Mouse (Mus musculus): ENCODE data around the gene Fam69b. TPM values are rescaled to one million over a fixed set of nuclear protein-coding genes. Genes with fewer than 3 reads are reported as not detected.

Fam69b gene
- total and polyA plus RNA-seq, 2 experiments from 2014 or later, result 155 to 261 TPM

GRCm38 (mm10) chr2:26607056-26607910 lies 21.0 kb upstream of the Fam69b start:
- ATAC-seq (ENCODE audit: low FRiP score) (no peak), DNase-seq (ENCODE audit: low spot score) (peak; percentile 10)
- peaks cover 8% of the 10 kb centered on the region; the same call in 1 of the 2 replicates for H3K27me3 ChIP-seq (ENCODE audit: insufficient read depth, low read length)
- H3K4me2 ChIP-seq (ENCODE audit: low read depth, low read length, poor library complexity, severe bottlenecking), result no peak overlapping the region
- TF ChIP-seq CTCF (IDR thresholded peaks at IDR 0.05), result no peak
- peaks cover 4% of the 10 kb centered on the region; the same call in 1 of the 2 replicates for H3K4me1 ChIP-seq (ENCODE audit: insufficient read depth, low read length)
- H3K4me3 ChIP-seq (ENCODE audit: low read depth, low read length), result no peak overlapping the region
- H3K9ac ChIP-seq (replicated peaks; ENCODE audit: low read length, poor library complexity, severe bottlenecking), result no peak overlapping the region
- WGBS, result 52% methylated on average over 6 of the region's 6 CpGs
- H3K9me3 ChIP-seq (ENCODE audit: low read length), result no peaks in the 10 kb centered on the region
- H3K36me3 ChIP-seq (ENCODE audit: insufficient read depth, low read length), result no peaks in the 10 kb centered on the region
- no peak overlapping the region for H3K27ac ChIP-seq (ENCODE audit: low read depth, low read length)

DNA sequence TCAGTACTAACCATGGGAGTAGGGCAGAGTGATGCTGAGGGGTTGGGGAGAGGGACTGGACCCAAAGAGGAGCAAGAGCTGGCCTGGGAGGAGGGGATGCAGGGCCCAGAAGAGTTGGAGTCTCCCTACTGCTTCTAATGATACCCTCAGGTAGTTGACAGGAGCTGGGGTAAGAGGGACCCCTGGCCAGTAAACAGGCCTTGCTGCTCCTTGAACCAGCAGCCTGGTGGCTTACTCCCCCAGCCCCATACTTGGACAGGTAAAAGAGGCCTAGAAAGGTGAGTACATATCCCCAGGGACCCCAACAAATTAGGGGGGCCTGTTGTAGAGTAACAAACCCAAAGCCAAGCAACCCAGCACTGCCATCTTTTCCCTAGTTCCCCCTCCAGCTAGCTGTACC lies 19.5 kb upstream of the Fam69b start:
- Histone ChIP-seq H3K27me3 (ENCODE audit: insufficient read depth, low read length) (peaks cover under 1% of the 10 kb centered on the region; the same call in 1 of the 2 replicates), H3K4me2 (ENCODE audit: low read depth, low read length, poor library complexity, severe bottlenecking) (no peak overlapping the region), H3K9me3 (ENCODE audit: low read length) (no peaks in the 10 kb centered on the region), H3K27ac (ENCODE audit: low read depth, low read length) (no peak overlapping the region), H3K4me3 (ENCODE audit: low read depth, low read length) (no peak overlapping the region), H3K4me1 (ENCODE audit: insufficient read depth, low read length) (peaks cover 4% of the 10 kb centered on the region; the same call in 1 of the 2 replicates), H3K36me3 (ENCODE audit: insufficient read depth, low read length) (no peaks in the 10 kb centered on the region), H3K9ac (replicated peaks; ENCODE audit: low read length, poor library complexity, severe bottlenecking) (no peak overlapping the region)
- DNase-seq (ENCODE audit: low spot score) (no peak), ATAC-seq (ENCODE audit: low FRiP score) (no peak)
- TF ChIP-seq CTCF (IDR thresholded peaks at IDR 0.05), result no peak

DNA sequence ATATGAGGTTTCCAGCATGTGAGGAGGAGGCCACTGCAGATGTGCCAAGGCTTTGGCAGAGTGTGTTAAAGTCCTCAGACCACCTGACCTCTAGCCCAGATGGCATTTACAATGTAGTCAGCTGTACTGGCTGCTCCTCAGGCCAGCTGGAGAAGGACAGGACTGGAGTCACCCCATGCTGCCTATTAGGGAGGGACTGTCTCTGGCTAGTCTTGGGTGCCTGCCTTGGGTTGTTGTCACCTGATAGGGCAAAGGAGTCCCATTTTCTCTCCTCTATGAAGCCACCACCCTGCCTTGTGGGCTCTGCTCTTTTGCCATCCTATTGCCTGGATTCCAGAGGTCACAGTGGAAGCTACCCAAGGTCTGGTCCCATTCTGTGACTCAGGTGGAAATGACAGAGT lies 19.0 kb upstream of the Fam69b start:
- Histone ChIP-seq H3K9me3 (ENCODE audit: low read length) (no peaks in the 10 kb centered on the region), H3K27me3 (ENCODE audit: insufficient read depth, low read length) (no peaks in the 10 kb centered on the region; the same call in 1 of the 2 replicates), H3K4me3 (ENCODE audit: low read depth, low read length) (no peak overlapping the region), H3K4me2 (ENCODE audit: low read depth, low read length, poor library complexity, severe bottlenecking) (no peak overlapping the region), H3K9ac (replicated peaks; ENCODE audit: low read length, poor library complexity, severe bottlenecking) (no peak overlapping the region), H3K4me1 (ENCODE audit: insufficient read depth, low read length) (peaks cover 2% of the 10 kb centered on the region; the same call in 1 of the 2 replicates), H3K36me3 (ENCODE audit: insufficient read depth, low read length) (no peaks in the 10 kb centered on the region), H3K27ac (ENCODE audit: low read depth, low read length) (no peak overlapping the region)
- no peak for ATAC-seq (ENCODE audit: low FRiP score)
- TF ChIP-seq CTCF (IDR thresholded peaks at IDR 0.05), result no peak
- no peak for DNase-seq (ENCODE audit: low spot score)

DNA sequence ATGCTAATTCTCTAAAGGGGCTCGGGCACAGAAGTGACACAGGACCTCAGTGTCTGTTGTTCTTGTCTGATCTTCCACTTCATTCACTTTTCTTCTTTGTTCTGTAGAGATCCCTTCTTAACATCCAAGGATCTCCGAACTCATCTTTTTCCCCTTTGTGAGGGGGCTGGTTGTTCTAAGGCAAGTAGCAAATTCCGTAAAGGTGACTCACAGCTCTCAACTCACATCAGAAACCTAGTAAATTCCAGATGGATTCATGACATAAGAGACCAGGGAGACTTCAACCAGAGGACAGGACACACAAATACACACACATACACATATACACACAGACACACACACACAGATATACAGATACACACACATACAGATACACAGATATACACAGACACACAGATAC lies 17.7 kb upstream of the Fam69b start:
- ATAC-seq (ENCODE audit: low FRiP score), result no peak
- no peak overlapping the region for H3K9ac ChIP-seq (replicated peaks; ENCODE audit: low read length, poor library complexity, severe bottlenecking)
- H3K4me2 ChIP-seq (ENCODE audit: low read depth, low read length, poor library complexity, severe bottlenecking), result no peak overlapping the region
- H3K27ac ChIP-seq (ENCODE audit: low read depth, low read length), result no peak overlapping the region
- no peak overlapping the region for H3K4me3 ChIP-seq (ENCODE audit: low read depth, low read length)
- H3K9me3 ChIP-seq (ENCODE audit: low read length), result no peaks in the 10 kb centered on the region
- no peak for TF ChIP-seq CTCF (IDR thresholded peaks at IDR 0.05)
- DNase-seq (ENCODE audit: low spot score), result no peak
- no peaks in the 10 kb centered on the region; the same call in 1 of the 2 replicates for H3K27me3 ChIP-seq (ENCODE audit: insufficient read depth, low read length)
- H3K36me3 ChIP-seq (ENCODE audit: insufficient read depth, low read length), result no peaks in the 10 kb centered on the region
- 64% methylated on average over 3 of the region's 3 CpGs for WGBS
- H3K4me1 ChIP-seq (ENCODE audit: insufficient read depth, low read length), result no peaks in the 10 kb centered on the region

DNA sequence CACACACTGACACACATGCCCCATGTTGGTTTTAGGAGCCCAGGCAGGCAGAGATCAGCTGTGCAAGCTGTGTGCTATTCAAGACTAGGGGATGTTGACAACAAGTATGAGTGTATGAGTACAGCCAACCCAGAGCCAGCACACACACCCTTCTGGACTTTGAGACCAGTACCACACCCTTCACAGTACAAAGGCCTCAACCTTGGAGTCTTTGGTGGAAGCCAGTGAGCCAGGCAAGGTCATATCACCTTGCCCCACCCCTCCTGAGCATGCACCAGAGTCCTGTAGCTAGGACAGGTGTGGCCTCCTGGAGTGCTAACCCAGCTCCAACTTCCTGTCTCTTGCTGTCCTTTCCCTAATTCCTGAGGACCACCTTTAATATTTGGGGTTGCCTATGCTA lies 17.2 kb upstream of the Fam69b start:
- no peak for ATAC-seq (ENCODE audit: low FRiP score)
- Histone ChIP-seq H3K4me3 (ENCODE audit: low read depth, low read length) (no peak overlapping the region), H3K36me3 (ENCODE audit: insufficient read depth, low read length) (no peaks in the 10 kb centered on the region), H3K27ac (ENCODE audit: low read depth, low read length) (no peak overlapping the region), H3K4me2 (ENCODE audit: low read depth, low read length, poor library complexity, severe bottlenecking) (no peak overlapping the region), H3K9me3 (ENCODE audit: low read length) (no peaks in the 10 kb centered on the region), H3K4me1 (ENCODE audit: insufficient read depth, low read length) (no peaks in the 10 kb centered on the region), H3K27me3 (ENCODE audit: insufficient read depth, low read length) (no peaks in the 10 kb centered on the region), H3K9ac (replicated peaks; ENCODE audit: low read length, poor library complexity, severe bottlenecking) (no peak overlapping the region)
- no peak for TF ChIP-seq CTCF (IDR thresholded peaks at IDR 0.05)
- no peak for DNase-seq (ENCODE audit: low spot score)

- no peak for TF ChIP-seq CTCF (IDR thresholded peaks at IDR 0.05)
Observed at GRCm38 (mm10) chr2:26611896-26612295, 16.4 kb upstream of the Fam69b start.

More at GRCm38 (mm10) chr2:26611896-26612295, 16.4 kb upstream of the Fam69b start:
- H3K27me3 ChIP-seq (ENCODE audit: insufficient read depth, low read length), result no peaks in the 10 kb centered on the region
- H3K9me3 ChIP-seq (ENCODE audit: low read length), result no peaks in the 10 kb centered on the region
- H3K36me3 ChIP-seq (ENCODE audit: insufficient read depth, low read length), result no peaks in the 10 kb centered on the region
- ATAC-seq (ENCODE audit: low FRiP score) (no peak), DNase-seq (ENCODE audit: low spot score) (no peak)
- no peak overlapping the region for H3K9ac ChIP-seq (replicated peaks; ENCODE audit: low read length, poor library complexity, severe bottlenecking)
- no peak overlapping the region for H3K4me3 ChIP-seq (ENCODE audit: low read depth, low read length)
- H3K4me1 ChIP-seq (ENCODE audit: insufficient read depth, low read length), result no peaks in the 10 kb centered on the region
- H3K4me2 ChIP-seq (ENCODE audit: low read depth, low read length, poor library complexity, severe bottlenecking), result no peak overlapping the region
- no peak overlapping the region for H3K27ac ChIP-seq (ENCODE audit: low read depth, low read length)

Data from midbrain, postnatal 0 days (tissue).